Mouse (Mus musculus) heart, postnatal 0 days (tissue): Measurements from ENCODE around the gene Med25. TPM values are rescaled to one million over a fixed set of nuclear protein-coding genes. Genes with fewer than 3 reads are reported as not detected.

Source experiments
- ATAC-seq: fragments of 200-750 bp; cut with Nextera tagmentation; 2 replicates; pipeline ENCODE4 v1.8.0; 2017; ENCODE audit warnings: low read depth, moderate number of reproducible peaks, moderate library complexity; ENCODE audit not compliant: insufficient read depth
- DNase-seq: peaks from one replicate; pipeline ENCODE4 v3.0.0-alpha.2; 2016; ENCODE audit warnings: low spot score
- H3K27ac ChIP-seq: fragments of 300-500 bp; sonication (generic); 2 replicates; pipeline ENCODE4 v1.5.1; 2014; ENCODE audit warnings: low read depth, mild to moderate bottlenecking
- H3K27me3 ChIP-seq: fragments of 300-500 bp; sonication (generic); 2 replicates; pipeline ENCODE4 v1.6.1; 2014; ENCODE audit warnings: low read length, mixed read lengths; ENCODE audit not compliant: control insufficient read depth, insufficient read depth
- H3K36me3 ChIP-seq: fragments of 300-500 bp; sonication (generic); replicated peaks from 2 replicates; pipeline ENCODE4 v1.6.1; 2014; ENCODE audit warnings: low read length, mixed read lengths; ENCODE audit not compliant: control insufficient read depth, insufficient read depth
- H3K4me1 ChIP-seq: fragments of 300-500 bp; sonication (generic); 2 replicates; pipeline ENCODE4 v1.6.1; 2014; ENCODE audit warnings: antibody characterized with exemption; ENCODE audit not compliant: control insufficient read depth, insufficient read depth
- H3K4me2 ChIP-seq: fragments of 300-500 bp; sonication (generic); 2 replicates; pipeline ENCODE4 v1.6.1; 2014; ENCODE audit warnings: low read depth, mild to moderate bottlenecking, low read length, moderate library complexity
- H3K4me3 ChIP-seq: fragments of 300-500 bp; sonication (generic); 2 replicates; pipeline ENCODE4 v1.5.1; 2014; ENCODE audit warnings: low read depth, low read length
- H3K9ac ChIP-seq: fragments of 300-500 bp; sonication (generic); replicated peaks from 2 replicates; pipeline ENCODE4 v1.6.1; 2014; ENCODE audit warnings: low read depth, low read length, mixed read lengths
- H3K9me3 ChIP-seq: fragments of 300-500 bp; sonication (generic); replicated peaks from 2 replicates; pipeline ENCODE4 v1.6.1; 2016; ENCODE audit warnings: low read length; ENCODE audit not compliant: control insufficient read depth
- CTCF ChIP-seq: IDR thresholded peaks from 2 replicates; pipeline ENCODE4 v1.5.1; 2016; ENCODE audit warnings: antibody characterized with exemption, control low read depth, low read depth
- EP300 ChIP-seq: IDR thresholded peaks from 2 replicates; pipeline ENCODE4 v1.6.1; 2016; ENCODE audit warnings: antibody characterized with exemption, low read depth
- WGBS: fragments of 180-500 bp; shearing (Covaris S2); extraction: QIAGEN DNeasy Blood & Tissue Kit; methylation state at CpG from one replicate; pipeline ENCODE4 v1.1.7; 2014; 5-methylcytosine and 5-hydroxymethylcytosine counted together
- polyA plus RNA-seq: library from polyadenylated mRNA; unstranded; fragments of >200 nt; fragmentation: Nextera tagmentation; extraction: Ambion mirVana; gene quantifications from 2 replicates; pipeline ENCODE4 v1.2.1, GENCODE M21; 2015
- total RNA-seq: library from RNA; depleted of rRNA; stranded (reverse); fragments of >200 nt; gene quantifications from 2 replicates; pipeline ENCODE4 v1.2.3, GENCODE M21; 2014; ENCODE audit warnings: low replicate concordance

The Med25 gene
- total and polyA plus RNA-seq, 2 experiments from 2014 or later, result 73.3 to 112 TPM

DNA sequence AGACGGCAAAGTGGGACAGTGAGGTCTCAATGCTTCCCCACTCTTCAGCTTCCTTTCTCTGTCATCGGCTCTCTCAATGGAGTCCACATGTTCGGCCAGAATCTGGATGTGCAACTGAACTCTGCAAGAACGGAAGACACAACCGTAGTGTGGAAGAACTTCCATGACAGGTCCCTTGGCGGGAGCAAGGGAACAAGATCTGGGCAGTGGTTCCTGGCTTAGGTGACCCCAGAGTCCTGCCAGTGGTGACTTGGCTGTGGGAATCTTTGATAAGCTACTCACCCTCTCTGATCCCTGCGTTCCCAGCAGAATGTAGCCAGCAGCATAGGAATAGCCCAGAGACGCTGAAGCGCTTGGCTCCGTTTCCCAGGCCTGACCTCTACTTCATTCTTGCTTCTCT is 4.0 kb upstream of the Med25 start:
- H3K27ac ChIP-seq, result peak overlapping the region; percentile 78
- H3K4me2 ChIP-seq, result peak overlapping the region; percentile 82
- ATAC-seq, result no peak
- peak overlapping the region; percentile 69 for H3K4me3 ChIP-seq
- peaks cover 21% of the 10 kb centered on the region for H3K4me1 ChIP-seq
- H3K9me3 ChIP-seq, result no peaks in the 10 kb centered on the region
- H3K9ac ChIP-seq, result peak overlapping the region; percentile 62
- 22% methylated on average over 10 of the region's 10 CpGs for WGBS
- H3K27me3 ChIP-seq, result no peaks in the 10 kb centered on the region
- TF ChIP-seq CTCF, result no peak
- TF ChIP-seq EP300, result no peak
- no peak for DNase-seq
- peaks cover 16% of the 10 kb centered on the region for H3K36me3 ChIP-seq

DNA sequence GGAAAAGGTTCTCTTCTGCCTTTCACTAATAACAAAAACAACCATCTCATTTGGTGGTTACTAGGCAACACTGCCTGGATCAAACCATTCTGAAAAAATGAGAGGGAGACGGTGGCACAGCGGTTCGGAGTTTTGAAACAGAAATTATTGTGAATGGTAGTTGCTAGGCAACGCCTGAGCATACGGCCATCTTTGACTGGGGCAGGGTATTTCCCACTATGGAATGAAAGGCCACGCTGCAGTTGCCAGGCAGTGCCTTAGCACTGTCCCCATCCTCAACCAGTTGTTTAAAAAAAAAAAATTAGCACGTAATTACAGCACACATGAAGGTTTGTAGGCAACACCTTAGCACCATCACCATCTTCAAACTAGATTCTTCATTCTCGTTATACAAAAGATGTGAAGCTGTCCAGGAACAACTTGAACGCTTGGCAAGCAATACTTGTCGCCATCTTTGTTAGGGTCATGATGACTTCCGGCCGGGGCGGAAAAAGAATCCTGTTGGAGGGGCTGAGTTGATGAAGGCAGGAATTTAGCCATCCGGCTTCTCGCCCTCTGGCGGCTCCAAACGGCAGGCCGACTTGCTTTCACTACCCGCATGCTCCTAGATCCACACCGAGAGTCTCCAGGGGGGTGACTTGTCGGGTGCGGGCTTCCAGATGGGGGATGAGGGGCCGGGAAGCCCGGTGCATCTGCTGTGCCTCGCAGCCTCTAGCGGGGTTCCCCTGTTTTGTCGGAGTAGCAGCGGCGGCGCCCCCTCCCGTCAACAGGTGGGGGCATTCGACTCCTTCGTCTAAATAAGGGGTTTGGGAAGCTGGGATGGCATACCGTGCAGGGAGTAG is 3.3 kb upstream of the Med25 start, which contains the start of gene Fuz:
TSS of gene Fuz (plus strand) at position 487 of the 842 bp plus-strand sequence.
- ATAC-seq (peak; percentile 63), DNase-seq (peak; percentile 96)
- Histone ChIP-seq H3K4me2 (peak within 1 kb of the TSS; percentile 82), H3K9me3 (no peaks in the 10 kb centered on the region), H3K4me1 (peaks cover 28% of the 10 kb centered on the region), H3K36me3 (peaks cover 15% of the 10 kb centered on the region), H3K27ac (peak within 1 kb of the TSS; percentile 78), H3K4me3 (peak within 1 kb of the TSS; percentile 69), H3K9ac (peak within 1 kb of the TSS; percentile 62), H3K27me3 (no peaks in the 10 kb centered on the region)
- 2% methylated on average over 34 of the region's 34 CpGs for WGBS
- peak; percentile 59 for TF ChIP-seq CTCF
- TF ChIP-seq EP300, result peak; percentile 69

DNA sequence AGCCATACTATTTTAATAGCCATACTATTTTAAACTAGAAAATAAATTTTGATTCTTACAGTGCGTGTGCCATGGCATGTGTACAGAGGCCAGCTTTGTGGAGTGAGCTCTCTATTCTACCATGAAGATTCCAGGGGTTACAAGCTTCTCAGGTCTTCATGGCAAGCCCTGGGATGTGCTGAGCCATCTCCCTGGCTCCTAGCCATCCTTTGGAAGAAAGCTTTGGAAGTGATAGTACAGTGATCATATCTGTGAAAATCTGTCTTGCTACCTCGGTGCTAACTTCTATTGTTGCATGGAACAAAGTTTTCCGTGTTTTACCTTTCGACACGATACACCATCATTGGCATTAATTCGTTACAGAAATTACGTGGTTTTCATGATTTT is 2.7 kb upstream of the Med25 start:
- Histone ChIP-seq H3K27ac (no peak overlapping the region), H3K9me3 (no peaks in the 10 kb centered on the region), H3K36me3 (peaks cover 9% of the 10 kb centered on the region), H3K9ac (no peak overlapping the region), H3K4me2 (peak overlapping the region; percentile 82), H3K27me3 (no peaks in the 10 kb centered on the region), H3K4me3 (peak overlapping the region; percentile 69; the same call in 1 of the 2 replicates), H3K4me1 (peaks cover 33% of the 10 kb centered on the region)
- 72% methylated on average over 7 of the region's 7 CpGs for WGBS
- TF ChIP-seq CTCF (no peak), EP300 (no peak)
- DNase-seq (no peak), ATAC-seq (no peak)

DNA sequence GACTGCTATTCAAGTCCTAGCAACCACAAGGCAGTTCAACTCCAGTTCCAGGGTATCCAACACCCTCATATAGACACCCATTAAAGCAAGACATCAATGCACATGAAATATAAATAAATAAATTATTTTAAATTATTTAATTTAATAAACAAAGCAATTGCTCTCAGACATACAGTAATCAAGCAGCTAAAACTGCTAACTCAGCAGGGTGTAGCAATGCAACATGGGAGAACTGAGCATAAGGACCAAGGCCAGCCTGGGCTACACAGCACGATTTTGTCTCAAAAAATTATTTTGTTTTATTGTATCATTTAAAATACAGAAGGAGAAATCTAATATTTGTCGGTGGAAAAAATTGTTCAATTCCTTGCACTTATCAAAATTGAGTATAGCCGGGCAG is 1.7 kb upstream of the Med25 start:
- H3K9me3 ChIP-seq, result no peaks in the 10 kb centered on the region
- H3K27ac ChIP-seq, result no peak overlapping the region
- H3K4me2 ChIP-seq, result no peak overlapping the region
- 83% methylated on average over 3 of the region's 3 CpGs for WGBS
- DNase-seq (no peak), ATAC-seq (no peak)
- H3K27me3 ChIP-seq, result no peaks in the 10 kb centered on the region
- H3K4me1 ChIP-seq, result peaks cover 39% of the 10 kb centered on the region
- H3K9ac ChIP-seq, result no peak overlapping the region
- TF ChIP-seq EP300, result no peak
- TF ChIP-seq CTCF, result no peak
- H3K36me3 ChIP-seq, result no peaks in the 10 kb centered on the region; the same call in 1 of the 2 replicates
- no peak overlapping the region for H3K4me3 ChIP-seq

DNA sequence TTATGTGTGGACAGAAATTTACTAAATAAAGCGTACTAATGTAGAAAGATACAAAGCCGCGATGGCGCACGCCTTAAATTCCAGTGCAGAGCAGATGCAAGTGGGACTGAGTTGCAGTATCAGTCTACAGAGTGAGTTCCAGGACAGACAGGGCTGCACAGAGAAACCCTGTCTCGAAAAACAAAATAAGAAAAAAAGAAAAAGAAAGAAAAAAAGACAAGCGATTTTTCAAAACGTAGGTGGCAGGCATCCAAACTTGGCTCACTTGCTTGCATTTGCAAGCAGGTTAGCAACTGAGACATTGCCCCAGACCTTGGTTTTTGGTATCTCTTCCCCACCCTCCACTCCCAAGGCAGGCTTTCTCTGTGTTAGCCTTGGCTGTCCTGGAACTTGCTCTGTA is 685 bp upstream of the Med25 start:
- ATAC-seq (no peak), DNase-seq (no peak)
- Histone ChIP-seq H3K27ac (peak overlapping the region; percentile 71), H3K4me1 (peaks cover 48% of the 10 kb centered on the region), H3K9ac (0 out of 2 replicates have a peak overlapping the region, but pooled peaks have one; percentile 13), H3K27me3 (no peaks in the 10 kb centered on the region), H3K36me3 (no peaks in the 10 kb centered on the region; the same call in 1 of the 2 replicates), H3K9me3 (no peaks in the 10 kb centered on the region), H3K4me3 (peak overlapping the region; percentile 77; the same call in 1 of the 2 replicates), H3K4me2 (peak overlapping the region; percentile 91)
- TF ChIP-seq EP300 (no peak), CTCF (no peak)
- 24% methylated on average over 8 of the region's 8 CpGs for WGBS
